Mouse (Mus musculus) spleen, adult 2 months (tissue): ENCODE data around the gene Tas2r123.

Experiments used
- CTCF ChIP-seq: fragments of 200-500 bp; IDR thresholded peaks from 2 replicates; pipeline ENCODE4 v1.5.1; 2011; ENCODE audit warnings: mild to moderate bottlenecking, inconsistent platforms; ENCODE audit not compliant: insufficient read depth, insufficient read length, insufficient replicate concordance; ENCODE audit errors: extremely low read depth
- POLR2A ChIP-seq: fragments of 200-500 bp; IDR thresholded peaks from 2 replicates; pipeline ENCODE4 v1.6.1; 2011; ENCODE audit warnings: low read depth, low read length, inconsistent platforms

GRCm38 (mm10) chr6:132892711-132893110 is 45.8 kb downstream of the Tas2r123 start, which contains the start of gene Tas2r113:
- TF ChIP-seq CTCF: no peak
- TF ChIP-seq POLR2A: no peak
